Mouse (Mus musculus) adrenal gland, postnatal 4 days (tissue): ENCODE results near the gene Ngef. TPM values are rescaled to one million over a fixed set of nuclear protein-coding genes. Genes with fewer than 3 reads are reported as not detected.
A peak's percentile ranks its signal among the peaks of the same experiment; 100 is the strongest.

ENCODE experiments used
- DNase-seq, 2 experiments: peaks; one replicate each; pipeline ENCODE4 v3.0.0; 2021 to 2022; ENCODE audit warnings: low spot score in 2 of 2, mixed read lengths in 2 of 2
- total RNA-seq, 2 experiments: library from RNA; stranded (reverse); gene quantifications; 2 replicates each; pipeline ENCODE4 v1.2.3; 2021

Gene Ngef
- total RNA-seq, 2 experiments from 2014 or later: 2.0 to 2.2 TPM

DNA sequence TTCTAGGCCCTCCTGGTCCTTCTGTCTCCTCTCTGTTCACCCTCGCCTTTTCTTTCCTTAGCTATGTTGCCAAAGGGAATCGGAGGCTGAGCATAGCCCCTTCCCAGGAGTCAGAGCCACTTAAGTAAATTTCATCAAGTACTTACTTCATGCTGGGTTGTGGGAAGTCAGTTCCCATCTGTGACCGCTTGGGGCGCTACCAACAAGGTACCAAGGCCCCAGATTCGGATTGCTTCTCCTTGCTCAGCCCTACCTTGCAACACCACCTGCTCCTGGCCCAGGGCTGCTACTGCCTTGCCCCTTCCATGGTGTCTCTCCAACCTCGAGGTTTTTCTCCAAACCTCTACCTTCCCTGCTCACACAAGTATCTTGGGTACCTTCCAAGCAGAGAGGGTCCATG lies 5.3 kb downstream of the Ngef start:
- no peak for DNase-seq

- DNase-seq: no peak
These were observed 7.9 kb downstream of the Ngef start for GRCm38 (mm10) chr1:87565760-87566159.

GRCm38 (mm10) chr1:87562967-87563366 lies 10.7 kb downstream of the Ngef start:
- DNase-seq: no peak

DNA sequence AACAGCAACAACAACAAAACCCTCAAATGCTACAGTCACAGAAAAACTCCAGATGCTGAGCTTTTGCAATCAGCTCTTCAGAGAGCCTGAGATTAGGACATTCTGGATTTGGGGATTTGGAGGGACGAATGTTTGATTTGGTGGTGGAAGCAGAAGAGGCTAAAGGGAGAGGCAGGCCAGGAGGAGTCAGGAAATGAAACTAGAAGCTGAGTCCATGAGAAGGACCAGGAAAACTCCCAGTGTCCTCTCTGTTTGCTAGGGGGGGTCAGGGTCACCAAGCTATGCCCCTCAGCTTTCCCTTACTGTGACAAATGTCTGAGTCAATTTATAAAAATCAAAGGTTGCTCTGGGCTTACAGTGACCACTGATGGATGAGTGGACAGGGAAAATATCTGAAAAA lies 20.1 kb downstream of the Ngef start:
- no peak for DNase-seq

DNA sequence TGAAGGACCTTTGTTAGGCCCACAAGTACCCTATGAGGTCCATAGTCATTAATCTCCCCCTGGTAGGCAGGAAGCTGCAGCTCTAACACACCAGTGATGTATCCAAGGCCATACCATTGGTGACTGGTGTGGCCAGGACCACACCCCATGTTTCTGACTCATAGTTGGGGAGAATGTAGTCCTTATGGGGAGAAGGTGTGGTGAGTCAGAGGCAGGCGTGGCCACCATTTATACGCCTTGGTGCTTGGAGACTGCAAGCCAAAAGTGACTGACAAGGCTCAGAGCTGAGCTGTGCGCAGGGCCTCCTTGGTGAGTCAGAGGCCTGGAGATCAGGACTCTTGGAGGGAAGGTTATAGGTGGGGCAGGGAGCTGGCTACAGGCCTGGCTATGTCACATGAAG lies 22.7 kb downstream of the Ngef start:
- DNase-seq: no peak

DNA sequence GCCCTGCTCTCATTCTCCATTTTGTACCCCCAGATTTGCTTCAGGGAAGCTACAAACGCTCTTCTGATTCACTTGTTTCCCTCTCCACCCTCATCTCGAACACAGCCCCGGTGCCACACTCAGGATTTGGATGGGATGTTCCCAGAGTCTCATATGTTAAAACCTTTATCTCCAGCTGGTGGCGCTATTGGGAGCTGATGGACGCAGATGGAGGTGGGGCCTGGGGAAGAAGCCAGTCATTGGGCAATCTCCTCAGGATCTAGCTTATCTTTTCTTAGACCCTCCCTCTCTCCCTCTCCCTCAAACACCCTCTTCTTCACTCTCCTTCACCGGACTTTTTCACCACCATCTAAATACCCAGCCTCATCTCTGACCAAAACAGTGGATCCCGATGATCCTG lies 32.1 kb downstream of the Ngef start:
- no peak for DNase-seq

DNA sequence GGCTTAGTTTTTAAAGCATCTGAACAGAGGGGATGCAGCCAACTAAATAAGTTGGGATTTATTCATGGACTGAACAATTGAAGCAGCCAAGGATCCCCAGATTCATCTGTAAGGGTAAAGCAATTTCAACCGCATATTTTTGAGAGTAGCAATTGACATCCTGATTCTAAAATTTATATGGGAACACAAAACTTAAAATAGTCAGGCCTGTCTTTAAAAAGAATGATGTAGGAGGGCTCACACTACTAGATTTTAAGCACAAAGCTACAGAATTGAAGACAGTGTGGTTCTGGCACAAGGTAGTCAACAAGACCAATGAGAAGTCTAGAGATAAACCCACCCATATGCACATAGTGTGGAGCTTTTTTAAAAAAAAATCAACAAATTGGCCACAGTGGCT lies 36.7 kb downstream of the Ngef start:
- no peak for DNase-seq

DNA sequence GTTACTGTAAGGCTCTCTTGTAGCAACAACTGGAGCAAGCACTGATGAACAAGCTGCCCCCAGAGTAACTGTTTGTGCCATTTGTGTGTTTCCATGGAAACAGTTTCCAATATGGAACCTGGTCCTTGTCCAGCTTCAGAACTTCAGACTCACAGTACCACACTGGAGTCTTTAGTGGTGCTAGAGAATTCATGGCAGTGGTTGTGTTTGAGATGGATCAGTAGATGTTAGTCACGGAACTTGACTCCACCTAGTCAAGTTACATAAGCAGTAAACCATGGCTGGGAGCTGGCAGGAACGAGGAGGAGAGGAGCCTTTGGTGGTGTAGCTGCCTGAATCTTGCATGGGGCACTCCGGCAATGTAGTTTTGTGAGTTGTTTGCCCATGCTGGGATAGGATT lies 39.6 kb downstream of the Ngef start:
- DNase-seq: no peak

GRCm38 (mm10) chr1:87532346-87532745 lies 41.3 kb downstream of the Ngef start:
- no peak for DNase-seq

DNA sequence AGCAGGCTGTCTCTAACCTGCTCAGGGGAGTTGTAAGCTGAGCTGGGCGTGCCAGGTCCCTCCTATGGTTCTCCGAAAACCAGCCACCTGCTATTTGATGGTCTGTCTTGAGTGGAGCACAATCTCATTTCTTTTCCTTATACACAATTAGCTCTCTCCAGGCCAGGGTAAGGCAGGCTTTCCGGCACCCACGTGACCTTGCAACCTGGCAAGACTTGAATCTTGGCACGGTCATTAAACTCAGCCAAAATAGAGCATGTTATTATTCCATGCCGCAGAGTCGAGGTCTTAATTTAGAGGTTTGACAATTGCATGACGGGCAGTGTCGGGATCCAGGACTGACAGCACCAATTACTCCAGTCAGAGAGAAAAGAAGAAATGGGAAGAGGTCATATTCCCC lies 46.5 kb downstream of the Ngef start:
- DNase-seq: no peak

- no peak for DNase-seq
These were observed 48.6 kb downstream of the Ngef start for GRCm38 (mm10) chr1:87525041-87525440.

DNA sequence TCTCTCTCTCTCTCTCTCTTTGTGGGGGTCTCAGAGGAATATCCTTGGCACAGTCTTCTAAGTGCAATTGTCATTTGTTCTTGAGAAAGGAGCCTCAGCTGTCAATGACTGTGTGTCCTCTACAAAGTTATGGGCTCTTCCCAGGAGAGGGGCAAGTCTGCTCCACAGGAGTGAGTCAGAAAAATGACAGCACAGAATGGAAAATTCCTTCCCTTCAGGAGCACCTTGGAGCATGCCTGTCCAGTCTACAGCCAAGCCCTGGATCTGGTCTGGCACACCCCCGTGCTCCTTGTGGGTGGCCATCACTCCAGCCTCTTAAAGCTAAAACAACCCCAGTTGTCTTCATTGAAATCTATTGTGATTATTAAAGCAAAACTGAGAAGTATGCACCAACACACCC lies 52.1 kb downstream of the Ngef start:
- DNase-seq: no peak

GRCm38 (mm10) chr1:87520467-87520866 lies 53.2 kb downstream of the Ngef start:
- DNase-seq: no peak

- DNase-seq: no peak
These were observed 62.8 kb downstream of the Ngef start for GRCm38 (mm10) chr1:87510845-87511244.

GRCm38 (mm10) chr1:87510166-87510691 lies 63.4 kb downstream of the Ngef start:
- DNase-seq: peak in 1 of 2 experiments; percentile 8

GRCm38 (mm10) chr1:87509561-87510165 lies 64.0 kb downstream of the Ngef start, which contains the start of gene Neu2:
TSS of gene Neu2 (plus strand) at chr1:87509889.
- no peak for DNase-seq

GRCm38 (mm10) chr1:87508591-87509560 lies 64.8 kb downstream of the Ngef start:
- DNase-seq: no peak

- no peak for DNase-seq
These were observed 65.8 kb downstream of the Ngef start for GRCm38 (mm10) chr1:87507857-87508256.

DNA sequence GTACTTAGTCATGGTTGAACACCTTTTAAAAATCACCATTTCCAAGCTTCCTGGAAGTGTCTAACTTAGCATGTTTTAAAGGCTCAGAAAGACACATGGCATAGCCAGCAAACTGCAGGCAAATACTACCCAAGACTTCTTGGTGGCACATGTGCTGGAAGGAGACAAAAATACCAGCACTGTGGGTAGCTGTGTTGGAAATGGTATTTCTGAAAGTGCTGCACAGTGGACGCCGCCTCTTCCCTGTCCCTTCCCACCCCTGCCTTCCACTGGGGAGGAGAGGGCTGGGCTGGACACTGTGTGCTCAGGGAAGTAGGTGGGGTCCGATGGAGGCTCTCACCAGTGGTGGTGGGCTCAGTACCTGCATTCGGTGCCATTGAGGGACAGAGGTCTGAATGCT lies 68.1 kb downstream of the Ngef start:
- no peak for DNase-seq

DNA sequence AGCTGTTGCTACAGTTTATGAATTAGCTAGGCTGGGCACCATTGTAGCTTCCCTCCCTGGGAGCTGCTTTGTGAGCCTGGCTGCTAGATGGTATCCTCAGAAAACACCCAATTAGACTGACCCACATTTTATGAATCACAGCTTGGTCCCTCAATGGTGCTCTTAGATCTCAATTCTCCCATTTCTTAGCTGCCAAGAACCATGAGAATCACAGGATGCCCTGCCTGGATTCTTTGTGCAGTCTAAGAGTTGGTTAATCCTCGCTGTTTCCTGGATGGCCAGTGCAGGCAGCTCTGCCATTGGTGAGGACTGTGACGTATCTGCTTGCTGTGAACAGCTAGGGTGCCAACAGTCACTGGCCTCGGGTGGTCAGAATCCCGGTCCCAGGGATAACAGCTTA lies 80.1 kb downstream of the Ngef start:
- no peak for DNase-seq

- DNase-seq: no peak
These were observed 81.4 kb downstream of the Ngef start for GRCm38 (mm10) chr1:87492285-87492684.

DNA sequence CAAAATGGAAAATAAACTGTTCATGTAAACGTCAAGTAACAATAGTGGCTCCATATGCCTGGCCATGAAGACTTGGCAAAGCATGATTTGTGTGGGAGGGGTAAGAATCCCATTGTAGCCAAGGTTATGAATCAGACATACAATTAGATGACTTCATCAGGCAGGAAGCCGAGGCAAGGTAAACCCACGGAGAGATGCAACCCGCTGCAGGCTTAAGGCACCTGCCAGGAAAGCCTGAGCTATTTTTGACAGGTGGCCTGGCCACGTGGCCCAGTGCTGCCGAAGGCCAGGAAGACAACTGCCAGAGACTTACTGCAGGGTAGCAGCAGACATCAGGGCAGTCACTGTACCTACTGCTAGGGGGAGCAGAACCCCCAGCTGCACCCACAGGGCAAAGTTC lies 87.3 kb downstream of the Ngef start:
- DNase-seq: no peak
